Mouse (Mus musculus): ENCODE results near the gene Cd274. TPM values are rescaled to one million over a fixed set of nuclear protein-coding genes. Genes with fewer than 3 reads are reported as not detected.

Gene Cd274
- polyA plus RNA-seq (2017; shearing (Covaris generic)) = 23.8 TPM

DNA sequence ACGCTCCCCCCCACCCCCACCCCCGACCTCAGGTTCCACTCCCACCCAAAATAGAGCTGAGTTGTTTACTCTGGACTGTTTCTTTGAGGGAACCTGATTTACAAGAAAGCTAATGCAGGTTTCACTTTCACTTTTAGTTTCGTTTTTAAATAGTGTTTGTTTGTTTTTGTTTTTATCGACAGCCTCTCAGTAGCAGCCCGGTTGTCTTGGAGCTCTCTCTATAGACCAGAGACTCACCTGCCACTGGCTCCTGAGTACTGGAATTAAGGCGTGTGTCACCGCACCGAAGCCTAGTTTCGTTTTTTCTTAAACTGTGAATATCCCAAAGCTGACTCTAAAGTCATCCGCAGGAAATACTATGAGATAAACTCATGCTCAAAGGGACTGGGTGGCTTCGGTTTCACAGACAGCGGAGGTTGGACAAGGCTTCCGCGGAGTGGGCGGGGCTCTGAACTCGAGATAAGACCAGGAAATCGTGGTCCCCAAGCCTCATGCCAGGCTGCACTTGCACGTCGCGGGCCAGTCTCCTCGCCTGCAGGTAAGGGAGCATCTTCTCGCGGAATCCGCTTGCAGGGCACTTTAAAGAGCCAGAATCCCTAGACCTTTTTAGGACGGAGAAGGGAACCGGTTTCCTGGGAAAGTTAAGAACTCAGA, at the start of gene Cd274, which contains the start of gene Plgrkt:
TSS of gene Cd274 (plus strand) at position 487 of the 654 bp plus-strand sequence.
TSS of gene Plgrkt (minus strand) at position 422 of the 654 bp plus-strand sequence.

DNA sequence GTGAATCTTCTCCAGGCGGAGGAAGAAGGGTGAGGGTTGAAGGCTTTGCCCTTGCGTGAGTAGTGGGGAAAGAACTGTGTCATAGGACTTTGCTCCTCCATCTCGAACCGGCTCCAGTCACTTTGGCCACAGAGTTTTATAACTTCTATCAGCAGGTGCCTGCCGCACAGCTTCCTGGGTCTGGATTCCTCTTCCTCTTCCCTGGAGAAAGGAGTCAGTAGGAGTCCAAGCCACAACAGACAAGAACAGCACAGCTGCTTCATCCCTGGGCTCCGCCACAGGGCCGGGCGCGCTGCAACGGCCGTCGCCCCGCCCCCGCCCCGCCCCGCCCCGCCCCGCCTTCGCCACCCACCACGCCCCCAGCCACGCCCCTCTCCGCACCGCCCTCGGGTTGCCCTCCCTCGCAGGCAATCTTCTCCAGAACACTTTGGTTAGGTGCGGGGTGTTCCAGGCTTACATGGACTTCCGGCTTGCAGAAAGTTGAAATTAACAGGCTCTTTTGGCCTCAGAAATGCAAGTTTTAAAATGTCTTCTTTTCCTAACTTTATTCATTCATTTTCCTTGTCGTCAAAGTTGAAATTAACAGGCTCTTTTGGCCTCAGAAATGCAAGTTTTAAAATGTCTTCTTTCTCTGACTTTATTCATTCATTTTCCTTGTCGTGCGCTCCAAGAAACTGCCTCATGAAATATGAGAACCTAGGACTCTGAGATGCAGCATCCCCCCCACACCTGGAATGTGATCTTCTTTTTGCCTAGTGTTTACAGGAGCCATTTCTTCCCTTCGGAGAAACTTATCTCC, 42.0 kb upstream of the Cd274 start, which contains the start of gene Insl6:
TSS of gene Insl6 (minus strand) at position 304 of the 799 bp plus-strand sequence.

DNA sequence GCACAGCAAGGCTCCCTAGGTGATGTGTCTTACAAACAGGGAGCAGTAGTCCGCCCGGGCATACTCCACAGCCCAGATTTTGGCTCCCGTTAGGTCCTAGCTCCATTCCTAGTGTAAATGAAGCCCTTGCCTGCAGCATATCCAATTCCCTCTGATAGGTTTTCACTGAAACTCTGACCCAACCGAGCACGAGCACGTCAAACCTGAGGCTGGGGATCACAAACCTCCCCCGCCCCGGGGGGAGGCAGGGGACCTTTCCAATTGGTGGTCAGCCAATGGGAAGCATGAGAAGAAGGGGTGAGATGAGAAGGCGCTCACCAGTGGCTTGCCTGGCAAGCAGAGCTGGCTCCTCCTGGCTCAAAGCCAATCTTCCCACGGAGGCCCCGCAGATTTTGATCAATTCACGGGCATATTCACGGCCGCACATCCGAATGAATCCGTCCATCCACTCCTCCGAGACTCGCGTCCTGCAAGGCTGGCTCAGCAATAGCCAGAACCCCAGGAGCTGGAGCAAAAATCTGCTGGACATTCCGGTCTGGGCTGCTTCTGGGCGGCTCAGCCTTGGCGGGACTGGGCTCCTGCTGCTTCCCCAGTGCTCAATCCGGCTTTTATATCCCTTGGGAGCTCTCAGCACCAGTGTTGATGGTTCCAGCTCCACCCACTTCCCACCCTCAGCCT, 33.0 kb upstream of the Cd274 start, which contains the start of gene Rln1:
TSS of gene Rln1 (minus strand) at position 603 of the 678 bp plus-strand sequence.

DNA sequence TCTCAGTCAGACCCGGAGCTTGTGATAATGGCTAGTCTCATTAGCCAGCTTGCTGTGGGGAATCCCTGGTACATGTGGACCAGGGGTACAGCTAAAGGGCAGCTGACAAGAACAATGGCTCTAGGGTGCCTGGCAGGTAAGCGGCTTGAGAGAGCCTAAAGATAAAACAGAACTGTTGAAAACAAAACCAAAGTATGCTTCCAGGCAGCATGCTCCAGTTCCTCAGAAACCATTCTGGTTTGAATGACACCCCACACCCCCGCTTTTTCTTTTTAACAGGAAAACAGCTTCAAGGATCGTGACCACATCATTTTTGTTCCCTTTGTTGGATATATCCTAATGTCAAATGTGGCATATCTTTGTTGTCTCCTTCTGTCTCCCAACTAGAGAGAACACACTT, 43.4 kb downstream of the Cd274 start, which contains the start of gene Pdcd1lg2:
TSS of gene Pdcd1lg2 (plus strand) at position 301 of the 400 bp plus-strand sequence.

Other genes starting within 250 kb of the Cd274 start
- gene Jak2, start 115.6 kb upstream of the Cd274 start, polyA plus RNA-seq (2017; shearing (Covaris generic)) = 85.4 TPM
- 12.9 TPM for gene Insl6, start 42.1 kb upstream of the Cd274 start, polyA plus RNA-seq (2017; shearing (Covaris generic))
- gene Rln1, start 32.8 kb upstream of the Cd274 start, polyA plus RNA-seq (2017; shearing (Covaris generic)) = not detected
- 237 TPM for gene Plgrkt, start 65 bp upstream of the Cd274 start, polyA plus RNA-seq (2017; shearing (Covaris generic))
- 1.1 TPM for gene Pdcd1lg2, start 43.5 kb downstream of the Cd274 start, polyA plus RNA-seq (2017; shearing (Covaris generic))
- 12.1 TPM for gene Ric1, start 154.8 kb downstream of the Cd274 start, polyA plus RNA-seq (2017; shearing (Covaris generic))

All from naive thymus-derived CD4-positive, alpha-beta T cell, adult 5 months (primary cell).